Mouse (Mus musculus) hindbrain, postnatal 0 days (tissue): ENCODE data around the gene Itpkb. TPM values are rescaled to one million over a fixed set of nuclear protein-coding genes. Genes with fewer than 3 reads are reported as not detected.

Source experiments
- ATAC-seq: fragments of 200-750 bp; cut with Nextera tagmentation; 2 replicates; pipeline ENCODE4 v1.8.0; 2017; ENCODE audit warnings: mild to moderate bottlenecking, moderate TSS enrichment, moderate library complexity
- DNase-seq: peaks from one replicate; pipeline ENCODE4 v3.0.0-alpha.2; 2015; ENCODE audit warnings: low spot score
- H3K27ac ChIP-seq: fragments of 300-500 bp; sonication (generic); 2 replicates; pipeline ENCODE4 v1.5.1; 2014; ENCODE audit warnings: mild to moderate bottlenecking
- H3K27me3 ChIP-seq: fragments of 300-500 bp; sonication (generic); 2 replicates; pipeline ENCODE4 v1.6.1; 2014; ENCODE audit warnings: low read length, mixed read lengths; ENCODE audit not compliant: insufficient read depth
- H3K36me3 ChIP-seq: fragments of 300-500 bp; sonication (generic); 2 replicates; pipeline ENCODE4 v1.6.1; 2014; ENCODE audit warnings: low read length, mixed read lengths; ENCODE audit not compliant: insufficient read depth
- H3K4me1 ChIP-seq: fragments of 300-500 bp; sonication (generic); 2 replicates; pipeline ENCODE4 v1.6.1; 2014; ENCODE audit warnings: antibody characterized with exemption, low read length, mixed read lengths; ENCODE audit not compliant: insufficient read depth
- H3K4me2 ChIP-seq: fragments of 300-500 bp; sonication (generic); 2 replicates; pipeline ENCODE4 v1.6.1; 2014; ENCODE audit warnings: low read depth, mild to moderate bottlenecking, low read length, moderate library complexity, mixed read lengths
- H3K4me3 ChIP-seq: fragments of 300-500 bp; sonication (generic); 2 replicates; pipeline ENCODE4 v1.5.1; 2014; ENCODE audit warnings: low read length
- H3K9ac ChIP-seq: fragments of 300-500 bp; sonication (generic); replicated peaks from 2 replicates; pipeline ENCODE4 v1.6.1; 2014; ENCODE audit warnings: mild to moderate bottlenecking, low read length, moderate library complexity, mixed read lengths
- H3K9me3 ChIP-seq: fragments of 300-500 bp; sonication (generic); 2 replicates; pipeline ENCODE4 v1.6.1; 2016; ENCODE audit warnings: low read length, mixed read lengths
- CTCF ChIP-seq: IDR thresholded peaks from 2 replicates; pipeline ENCODE4 v1.5.1; 2016; ENCODE audit warnings: antibody characterized with exemption, control low read depth, low read depth
- WGBS: fragments of 180-500 bp; shearing (Covaris S2); extraction: QIAGEN DNeasy Blood & Tissue Kit; methylation state at CpG from one replicate; pipeline ENCODE4 v1.1.7; 2014; 5-methylcytosine and 5-hydroxymethylcytosine counted together
- polyA plus RNA-seq: library from polyadenylated mRNA; unstranded; fragments of >200 nt; fragmentation: Nextera tagmentation; extraction: Ambion mirVana; gene quantifications from 2 replicates; pipeline ENCODE4 v1.2.1, GENCODE M21; 2015
- total RNA-seq: library from RNA; depleted of rRNA; stranded (reverse); fragments of >200 nt; gene quantifications from 2 replicates; pipeline ENCODE4 v1.2.3, GENCODE M21; 2014

The Itpkb gene
- total and polyA plus RNA-seq, 2 experiments from 2014 or later, result 4.1 to 19.0 TPM

DNA sequence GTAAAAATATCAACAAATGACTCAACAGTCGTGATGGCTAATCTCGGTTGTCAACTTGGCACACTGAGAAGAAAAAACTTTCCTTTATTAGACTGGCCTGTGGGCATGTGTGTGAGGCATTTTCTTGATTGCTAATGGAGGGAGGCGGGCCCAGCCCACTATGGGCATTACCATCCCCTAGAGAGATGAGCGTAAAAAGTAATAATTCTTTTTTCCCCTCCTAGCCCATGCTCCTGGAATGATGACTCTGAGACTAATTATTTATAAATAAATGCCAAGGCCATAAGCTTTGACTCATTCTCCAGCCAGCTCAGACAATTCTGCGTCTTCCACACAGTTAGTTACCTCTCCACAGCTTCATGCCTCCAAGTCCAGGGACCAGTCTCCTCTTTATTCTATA, 6.8 kb upstream of the Itpkb start:
- Histone ChIP-seq H3K4me3 (no peak overlapping the region), H3K36me3 (no peaks in the 10 kb centered on the region), H3K27me3 (no peaks in the 10 kb centered on the region), H3K9me3 (no peaks in the 10 kb centered on the region), H3K4me2 (no peak overlapping the region), H3K27ac (no peak overlapping the region), H3K4me1 (no peaks in the 10 kb centered on the region), H3K9ac (no peak overlapping the region)
- no peak for DNase-seq
- 87% methylated on average over 5 of the region's 5 CpGs for WGBS
- TF ChIP-seq CTCF, result no peak
- no peak for ATAC-seq

DNA sequence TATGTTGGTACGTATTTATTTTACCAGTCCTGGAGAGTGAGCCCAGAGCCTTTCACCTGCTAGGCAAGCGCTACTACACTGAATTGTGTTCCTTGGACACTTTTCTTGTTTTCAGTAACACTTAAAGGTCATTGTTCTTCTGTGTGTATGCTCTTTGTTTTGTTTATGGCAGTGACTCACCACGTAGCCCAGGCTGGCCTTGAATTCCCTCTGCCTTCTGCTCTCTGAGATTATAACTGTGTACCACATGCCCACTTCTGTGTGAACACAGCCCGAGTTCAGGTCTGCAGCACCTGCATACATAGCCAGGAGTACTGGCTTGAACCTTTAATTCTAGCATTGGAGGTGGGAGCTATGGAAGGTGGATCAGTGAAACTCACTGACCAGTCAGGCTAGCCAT, 6.0 kb upstream of the Itpkb start:
- no peak overlapping the region for H3K4me3 ChIP-seq
- H3K4me2 ChIP-seq, result no peak overlapping the region
- ATAC-seq, result no peak
- H3K27ac ChIP-seq, result no peak overlapping the region
- H3K4me1 ChIP-seq, result no peaks in the 10 kb centered on the region
- H3K9ac ChIP-seq, result no peak overlapping the region
- H3K9me3 ChIP-seq, result no peaks in the 10 kb centered on the region
- H3K36me3 ChIP-seq, result no peaks in the 10 kb centered on the region
- DNase-seq, result no peak
- no peak for TF ChIP-seq CTCF
- 81% methylated on average over 4 of the region's 4 CpGs for WGBS
- H3K27me3 ChIP-seq, result no peaks in the 10 kb centered on the region

GRCm38 (mm10) chr1:180328794-180329665, 1.3 kb upstream of the Itpkb start:
- H3K9ac ChIP-seq, result 0 out of 2 replicates have a peak overlapping the region, but pooled peaks have one; percentile 22
- peak overlapping the region; percentile 49; the same call in 1 of the 2 replicates for H3K27ac ChIP-seq
- DNase-seq (no peak), ATAC-seq (no peak)
- TF ChIP-seq CTCF, result peak; percentile 58
- H3K4me2 ChIP-seq, result peak overlapping the region; percentile 100
- no peak overlapping the region for H3K4me3 ChIP-seq
- H3K27me3 ChIP-seq, result no peaks in the 10 kb centered on the region
- peaks cover 14% of the 10 kb centered on the region for H3K4me1 ChIP-seq
- WGBS, result 25% methylated on average over 12 of the region's 12 CpGs
- H3K9me3 ChIP-seq, result no peaks in the 10 kb centered on the region
- H3K36me3 ChIP-seq, result no peaks in the 10 kb centered on the region

- 0 out of 2 replicates have a peak overlapping the region, but pooled peaks have one; percentile 22 for H3K9ac ChIP-seq
- peaks cover 15% of the 10 kb centered on the region for H3K4me1 ChIP-seq
- H3K4me2 ChIP-seq, result peak overlapping the region; percentile 100
- ATAC-seq (no peak), DNase-seq (no peak)
- WGBS, result 22% methylated on average over 6 of the region's 6 CpGs
- no peaks in the 10 kb centered on the region for H3K36me3 ChIP-seq
- H3K9me3 ChIP-seq, result no peaks in the 10 kb centered on the region
- H3K4me3 ChIP-seq, result 0 out of 2 replicates have a peak overlapping the region, but pooled peaks have one; percentile 63
- no peak for TF ChIP-seq CTCF
- H3K27me3 ChIP-seq, result no peaks in the 10 kb centered on the region
- H3K27ac ChIP-seq, result peak overlapping the region; percentile 49; the same call in 1 of the 2 replicates
These were observed 579 bp upstream of the Itpkb start for GRCm38 (mm10) chr1:180329706-180330105.

DNA sequence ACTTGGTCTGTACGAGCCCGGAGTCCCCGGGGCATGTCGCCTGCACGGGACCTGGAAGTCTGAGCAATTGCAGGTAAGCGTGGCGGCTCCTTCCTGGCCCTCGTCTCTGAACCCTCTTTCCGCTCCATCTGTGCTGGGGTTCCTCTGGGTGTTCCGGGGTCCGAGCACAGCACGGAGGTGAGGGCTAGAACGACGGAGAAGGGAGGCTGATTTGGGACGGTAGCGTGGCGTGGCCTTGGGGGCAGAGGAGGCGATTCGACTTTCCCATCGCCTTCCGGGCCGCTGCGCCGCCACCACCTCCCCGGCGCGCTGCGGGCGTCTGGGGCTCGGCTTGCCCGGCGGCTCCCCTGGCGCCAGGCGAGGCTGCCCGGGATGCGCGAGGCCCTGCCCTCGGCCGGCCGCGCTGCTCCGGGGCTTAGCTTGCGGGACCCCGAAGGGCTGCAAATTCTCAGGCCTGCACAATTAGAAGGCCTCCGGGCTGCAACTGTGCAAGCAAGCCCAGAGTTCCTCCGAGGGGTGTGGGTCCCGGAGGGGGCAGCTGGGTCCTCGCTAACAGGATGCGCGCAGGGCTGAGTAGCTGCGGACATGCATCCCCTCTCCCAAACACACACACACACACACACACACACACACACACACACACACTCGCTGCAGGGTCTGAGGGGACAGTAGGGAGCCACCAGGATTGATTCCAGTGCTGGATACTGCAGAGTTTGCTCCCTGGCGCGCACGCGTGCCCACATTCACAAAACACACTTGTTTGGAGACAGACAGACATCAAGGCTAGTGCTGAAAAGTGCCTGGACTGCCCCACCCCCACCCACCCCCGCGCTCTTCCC, 641 bp downstream of the Itpkb start:
- peak; percentile 52 for DNase-seq
- Histone ChIP-seq H3K9me3 (no peaks in the 10 kb centered on the region), H3K4me1 (peaks cover 22% of the 10 kb centered on the region), H3K4me2 (peak overlapping the region; percentile 100), H3K27me3 (no peaks in the 10 kb centered on the region), H3K27ac (peak overlapping the region; percentile 82), H3K36me3 (no peaks in the 10 kb centered on the region), H3K4me3 (peak overlapping the region; percentile 63), H3K9ac (peak overlapping the region; percentile 76)
- ATAC-seq, result peak; percentile 62
- TF ChIP-seq CTCF, result no peak
- under 1% methylated on average over 50 of the region's 58 CpGs for WGBS

DNA sequence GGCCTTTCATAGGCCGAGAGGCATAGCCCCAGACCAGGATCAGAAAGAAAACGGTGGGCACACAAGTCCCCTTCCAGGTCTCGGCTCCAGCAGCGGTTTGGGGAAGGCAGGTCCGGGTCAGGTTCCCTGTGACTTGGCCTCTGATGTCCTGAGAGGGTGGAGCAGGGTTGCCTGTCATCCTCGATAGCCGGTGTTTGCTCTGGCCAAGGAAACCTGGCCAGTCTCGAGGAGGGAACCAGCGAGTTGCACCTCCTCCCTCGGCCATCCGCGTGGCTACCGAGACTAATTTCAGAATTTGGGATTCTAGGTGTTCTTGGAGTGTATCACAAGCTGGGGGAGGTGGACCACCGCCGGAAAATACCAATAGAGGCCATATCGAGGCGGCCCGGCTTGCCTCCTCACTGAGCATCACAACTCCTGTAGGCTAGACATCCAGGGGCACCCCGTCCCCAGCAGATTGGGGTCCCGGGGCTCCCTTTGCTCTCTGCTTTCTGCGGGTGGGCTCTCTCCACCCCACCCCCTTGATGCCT, 1.3 kb downstream of the Itpkb start:
- Histone ChIP-seq H3K27ac (peak overlapping the region; percentile 82; the same call in 1 of the 2 replicates), H3K27me3 (no peaks in the 10 kb centered on the region), H3K9ac (peak overlapping the region; percentile 76), H3K9me3 (no peaks in the 10 kb centered on the region), H3K36me3 (no peaks in the 10 kb centered on the region), H3K4me2 (peak overlapping the region; percentile 100), H3K4me3 (peak overlapping the region; percentile 63), H3K4me1 (peaks cover 25% of the 10 kb centered on the region)
- no peak for TF ChIP-seq CTCF
- DNase-seq (no peak), ATAC-seq (no peak; the same call in 1 of the 2 replicates)
- WGBS, result 3% methylated on average over 21 of the region's 21 CpGs
